Mouse (Mus musculus) T-cell, adult 2 months (primary cell): ENCODE results near the gene Hs3st2.
"Not testable (repeated sequence)": the region's sequence is repeated elsewhere in the genome, so short reads cannot be mapped to it uniquely, and the experiment has no call there.

ENCODE experiments used
- DNase-seq: peaks from one replicate; pipeline ENCODE4 v3.0.0; 2022; ENCODE audit warnings: low spot score

Gene Hs3st2

DNA sequence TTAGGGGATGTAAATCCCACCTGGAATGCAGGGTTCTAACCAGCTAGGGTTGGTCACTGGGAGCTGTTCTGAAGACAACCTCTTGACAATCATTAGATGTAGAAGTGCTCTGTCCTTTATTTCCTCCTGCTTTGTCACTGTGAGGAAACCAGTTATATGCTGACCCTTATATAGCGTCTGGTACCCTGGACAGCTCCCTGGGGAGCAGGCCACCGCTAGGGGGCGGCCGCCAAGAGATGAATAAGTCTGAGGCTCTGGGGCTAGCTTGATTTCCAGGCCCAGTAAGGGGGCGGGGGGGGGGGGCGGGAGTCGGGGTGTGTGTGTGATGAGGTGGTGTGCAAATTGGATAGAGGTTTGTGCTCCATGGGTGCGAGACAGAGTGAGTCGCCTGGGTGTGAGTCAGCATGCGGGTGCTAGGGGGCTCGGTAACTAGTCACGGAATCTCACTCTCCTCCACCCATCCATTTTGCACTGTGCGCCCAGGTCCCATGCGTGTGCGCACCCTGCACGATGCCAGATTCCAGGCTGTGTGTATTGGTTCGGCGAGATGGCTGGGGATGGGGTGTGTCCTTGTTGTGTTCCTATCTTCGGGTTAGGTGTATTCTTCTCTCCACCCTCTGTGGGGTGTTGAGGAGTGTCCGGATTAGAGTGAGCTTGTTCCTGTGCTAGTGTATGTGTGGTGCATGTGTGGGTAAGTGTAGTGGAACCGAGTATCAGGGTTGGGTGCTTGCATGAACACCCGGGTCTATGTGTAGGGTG is at the start of gene Hs3st2:
Gene Hs3st2 (plus strand): TSS at position 635 of the 759 bp plus-strand sequence.
- no peak for DNase-seq

DNA sequence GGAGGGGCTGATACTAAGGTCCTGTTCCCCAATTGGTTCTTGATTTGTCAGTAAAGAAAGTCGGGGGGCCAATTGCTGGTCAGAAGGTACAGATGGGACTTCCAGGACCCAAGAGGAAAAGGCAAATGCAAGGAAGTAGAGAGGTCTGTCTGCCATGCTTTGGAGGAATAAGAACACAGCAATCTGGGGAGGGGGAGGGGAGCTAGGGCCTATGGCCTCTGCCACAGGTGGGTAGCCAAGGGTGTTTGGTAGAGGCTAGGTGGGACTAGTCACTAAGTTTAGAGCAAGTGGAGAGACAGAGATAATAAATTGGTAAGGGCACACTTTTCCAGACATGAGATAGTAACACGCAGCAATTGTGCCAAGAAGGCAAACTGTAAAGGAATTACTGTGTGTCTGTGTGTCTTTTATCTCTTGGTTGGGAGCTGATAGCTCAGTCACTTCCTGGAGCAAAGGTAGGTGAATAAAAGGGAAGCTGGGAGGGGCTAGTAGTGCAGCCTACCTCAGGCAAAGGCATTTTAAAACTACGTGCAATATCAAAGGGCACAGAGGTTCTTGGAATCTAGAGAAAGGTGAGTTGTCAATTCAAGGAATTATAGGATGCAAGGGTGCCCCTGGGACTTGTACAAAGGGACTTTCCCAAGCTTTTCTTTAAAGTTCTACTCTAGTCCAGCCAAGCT is 43.2 kb upstream of the Hs3st2 start:
- DNase-seq: no peak

DNA sequence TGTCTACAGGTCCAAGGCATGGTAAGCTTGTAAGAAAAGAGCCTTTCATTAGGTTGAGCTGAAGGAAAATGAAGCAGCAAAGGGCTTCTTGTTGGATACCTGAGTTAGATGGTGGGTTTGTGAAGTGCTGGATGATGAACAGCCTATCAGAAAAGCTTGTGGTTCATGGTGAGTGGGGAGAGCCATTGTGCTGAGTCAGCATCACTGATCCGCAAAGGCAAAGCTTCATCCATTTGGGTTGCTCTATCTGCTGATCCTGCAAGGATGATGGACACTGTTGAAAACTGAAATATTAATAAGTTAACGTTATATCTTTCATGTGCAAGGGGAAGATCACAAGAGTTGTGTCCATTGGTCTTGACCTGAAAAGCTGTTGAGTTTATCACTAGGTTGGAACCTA is 40.0 kb upstream of the Hs3st2 start:
- no peak for DNase-seq

DNA sequence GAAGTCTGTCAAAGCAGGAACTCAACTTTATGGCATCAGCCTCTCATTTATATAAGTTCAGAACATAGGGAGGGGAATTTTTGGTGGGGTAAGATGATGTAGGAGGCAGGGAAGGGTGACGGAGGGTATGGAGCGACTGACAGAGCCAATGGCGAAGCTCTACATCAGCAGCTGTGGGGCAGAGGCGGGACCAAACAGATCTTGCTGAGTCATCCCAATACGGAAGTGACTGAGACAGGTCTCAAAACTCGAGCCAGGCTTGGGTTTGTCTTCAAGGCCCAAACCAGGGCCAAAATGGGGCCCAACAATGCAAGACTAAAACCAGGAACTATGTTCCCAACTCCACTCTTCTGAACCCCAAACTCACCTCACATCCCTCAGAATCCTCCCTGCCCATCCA is 30.2 kb upstream of the Hs3st2 start:
- not testable (repeated sequence) for DNase-seq

DNA sequence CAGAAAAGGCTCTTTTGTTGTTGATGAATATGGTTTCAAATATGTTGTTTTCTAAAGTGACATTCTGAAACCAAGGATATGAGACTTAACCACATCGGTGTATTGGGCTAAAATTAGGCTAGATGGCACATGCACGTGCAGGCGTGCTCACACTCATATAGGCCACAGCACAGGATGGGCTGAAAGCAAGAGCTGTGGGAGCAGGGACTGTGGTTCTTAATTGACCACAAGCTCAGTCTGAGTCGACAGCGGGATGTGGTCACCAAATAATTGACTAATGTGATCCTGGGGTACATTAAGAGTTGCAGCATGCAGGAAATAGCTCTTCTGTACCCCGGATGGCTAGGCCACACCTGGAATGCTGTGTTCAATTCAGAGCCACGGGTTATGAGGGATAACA is 26.1 kb upstream of the Hs3st2 start:
- DNase-seq: no peak

DNA sequence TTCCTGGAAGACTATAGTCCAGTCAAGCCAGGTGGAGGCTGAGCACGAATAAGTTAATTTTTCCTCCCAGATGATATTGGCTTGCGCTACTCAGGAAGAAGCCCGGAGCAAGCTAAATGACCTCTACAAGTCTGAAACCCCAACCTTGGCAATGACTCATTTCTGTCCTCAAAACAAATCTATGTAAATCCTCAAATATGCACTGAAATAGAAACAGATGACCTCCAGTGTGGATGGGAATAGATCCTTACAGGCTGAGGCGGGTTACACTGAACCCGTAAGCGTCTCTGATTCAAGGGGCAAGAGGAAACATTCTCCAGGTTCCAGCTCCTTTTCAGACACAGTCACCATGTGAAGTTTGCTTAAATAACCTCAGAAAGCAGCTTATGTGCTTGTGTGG is 24.5 kb upstream of the Hs3st2 start:
- no peak for DNase-seq

DNA sequence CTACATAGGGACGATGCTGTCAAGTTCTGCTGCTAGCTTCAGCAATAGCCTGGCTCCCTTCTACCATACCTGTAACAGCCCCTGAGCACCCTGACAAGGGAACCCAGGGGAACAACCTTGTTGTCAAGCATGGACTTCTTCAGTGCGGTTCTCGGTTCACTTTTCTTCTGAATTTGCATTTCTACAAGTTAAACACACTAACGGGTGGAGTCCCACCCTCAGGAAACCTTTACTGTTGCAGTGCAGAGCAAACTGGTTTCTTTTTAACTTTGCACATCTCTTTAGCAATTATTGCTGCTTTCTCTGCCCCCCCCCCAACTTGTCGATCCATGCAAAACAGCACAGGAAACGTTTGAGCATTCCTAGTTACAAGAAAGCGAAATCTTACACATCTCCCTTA is 19.7 kb upstream of the Hs3st2 start:
- no peak for DNase-seq

DNA sequence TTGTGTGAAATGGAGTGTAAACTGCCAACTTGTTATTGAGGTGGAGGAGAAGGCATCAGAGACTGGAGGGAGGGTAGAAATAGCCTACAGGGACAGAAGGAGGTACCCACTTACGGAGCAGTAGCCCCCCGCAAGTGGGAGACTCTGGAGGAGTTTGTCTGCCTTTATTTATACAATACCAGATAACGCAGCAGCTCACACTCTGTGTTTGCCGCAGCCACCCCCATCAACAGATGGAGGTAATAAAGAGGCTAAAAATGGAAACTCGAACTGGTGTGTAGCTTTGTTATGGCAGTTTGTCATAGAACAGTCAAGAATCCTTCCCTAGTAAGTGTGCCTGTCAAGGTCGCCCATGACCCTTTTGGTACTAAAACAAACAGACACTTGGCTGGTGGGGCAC is 16.2 kb upstream of the Hs3st2 start:
- no peak for DNase-seq

DNA sequence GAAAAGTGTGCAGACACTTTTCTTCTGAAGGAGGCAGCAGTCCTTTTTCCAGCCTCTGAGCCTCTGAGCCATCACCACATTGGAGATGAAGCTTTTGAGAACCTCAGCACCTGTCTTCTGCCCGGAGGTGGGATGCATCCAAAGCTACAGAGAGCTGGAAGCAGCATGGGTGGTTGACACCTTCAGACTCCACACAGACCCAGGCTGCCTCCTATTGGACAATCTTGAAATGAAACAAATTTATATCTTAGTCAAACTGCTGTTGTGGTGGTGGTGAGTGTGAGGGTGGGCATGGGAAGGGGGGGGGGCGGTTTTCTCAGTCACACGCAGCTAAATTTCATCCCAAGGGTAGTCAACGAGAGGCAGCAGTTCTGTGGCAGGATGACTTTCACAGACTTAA is 12.7 kb upstream of the Hs3st2 start:
- no peak for DNase-seq

DNA sequence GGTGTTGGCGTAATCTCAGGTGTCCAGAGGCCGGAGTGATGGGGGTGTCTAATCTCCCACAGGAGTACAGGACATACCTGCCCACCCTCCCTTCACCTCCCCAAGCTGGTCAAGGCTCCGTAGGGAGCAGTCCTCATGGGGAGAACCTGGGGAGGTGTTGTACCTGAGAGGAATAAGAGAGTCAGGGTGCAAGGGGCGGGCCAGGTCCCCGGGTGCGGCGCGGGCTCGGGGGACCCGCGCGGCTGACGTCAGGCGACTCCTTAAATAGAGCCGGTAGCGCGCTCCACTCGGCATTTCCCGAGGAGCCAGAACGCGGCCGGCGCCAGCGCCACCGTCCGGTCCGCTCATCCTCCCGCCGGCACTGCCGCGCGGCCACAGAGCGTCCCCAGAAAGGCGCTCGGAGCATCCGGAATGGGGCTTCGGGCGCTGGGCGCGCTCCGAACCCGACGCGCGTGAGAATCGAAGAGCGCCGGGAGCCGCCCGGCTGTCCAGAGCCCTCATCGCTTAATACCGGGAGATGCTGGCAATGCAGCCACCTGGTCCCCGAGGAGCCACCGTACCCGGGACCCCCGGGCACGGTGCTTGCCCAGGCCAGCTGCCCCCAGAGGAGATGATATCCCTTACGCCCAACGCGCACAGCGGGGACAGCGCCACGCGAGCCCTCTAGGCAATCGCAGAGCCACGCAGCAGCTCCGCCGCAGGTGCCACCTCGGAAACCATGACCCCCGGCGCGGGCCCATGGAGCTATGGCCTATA is 503 bp downstream of the Hs3st2 start:
- DNase-seq: no peak

DNA sequence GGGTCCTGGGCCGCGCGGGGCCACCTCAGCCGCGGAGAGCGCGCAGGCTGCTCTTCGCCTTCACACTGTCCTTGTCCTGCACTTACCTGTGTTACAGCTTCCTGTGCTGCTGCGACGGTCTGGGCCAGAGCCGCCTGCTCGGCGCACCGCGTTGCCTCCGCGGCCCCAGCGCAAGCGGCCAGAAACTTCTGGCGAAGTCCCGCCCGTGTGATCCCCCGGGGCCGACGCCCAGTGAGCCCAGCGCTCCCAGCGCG is 1.0 kb downstream of the Hs3st2 start:
- DNase-seq: no peak

DNA sequence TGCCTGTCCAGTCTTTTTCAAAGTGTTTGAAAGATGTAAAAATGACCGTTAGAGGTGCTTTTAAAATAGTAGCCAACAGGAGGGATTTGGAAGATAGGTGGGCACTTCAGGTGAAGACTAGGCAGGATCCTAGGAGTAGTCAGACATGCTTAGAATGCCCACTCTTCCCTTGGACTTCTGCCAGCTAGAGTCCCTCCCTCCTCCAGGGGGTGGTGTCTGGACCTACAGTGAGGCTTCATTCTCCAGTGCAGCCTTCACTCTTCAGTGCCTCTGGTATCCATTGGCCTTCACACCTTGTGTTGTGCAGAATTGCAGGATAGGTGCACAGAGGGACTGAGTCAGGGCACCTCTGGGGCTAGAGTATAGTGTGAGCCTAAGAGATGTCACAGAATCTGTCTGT is 2.2 kb downstream of the Hs3st2 start:
- DNase-seq: no peak

DNA sequence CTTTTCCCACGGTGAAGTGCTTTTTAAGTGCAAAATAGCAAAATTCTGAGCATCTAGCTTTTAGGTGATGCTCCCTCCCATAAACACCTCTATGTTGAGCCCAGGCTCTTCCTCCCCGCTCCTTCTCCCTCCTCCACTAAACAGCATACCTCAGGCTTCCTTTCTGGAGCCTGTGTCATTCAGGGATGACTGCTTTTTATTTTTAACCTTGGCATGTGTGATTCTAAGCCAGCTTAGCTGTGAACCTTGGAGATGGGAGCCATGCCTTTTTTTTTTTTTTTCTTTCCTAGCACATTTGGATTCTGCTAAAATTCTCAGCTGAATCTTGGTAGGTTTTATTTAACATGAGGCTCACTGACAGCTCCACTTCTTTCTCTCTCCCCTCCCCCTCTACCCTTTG is 3.2 kb downstream of the Hs3st2 start:
- no peak for DNase-seq

DNA sequence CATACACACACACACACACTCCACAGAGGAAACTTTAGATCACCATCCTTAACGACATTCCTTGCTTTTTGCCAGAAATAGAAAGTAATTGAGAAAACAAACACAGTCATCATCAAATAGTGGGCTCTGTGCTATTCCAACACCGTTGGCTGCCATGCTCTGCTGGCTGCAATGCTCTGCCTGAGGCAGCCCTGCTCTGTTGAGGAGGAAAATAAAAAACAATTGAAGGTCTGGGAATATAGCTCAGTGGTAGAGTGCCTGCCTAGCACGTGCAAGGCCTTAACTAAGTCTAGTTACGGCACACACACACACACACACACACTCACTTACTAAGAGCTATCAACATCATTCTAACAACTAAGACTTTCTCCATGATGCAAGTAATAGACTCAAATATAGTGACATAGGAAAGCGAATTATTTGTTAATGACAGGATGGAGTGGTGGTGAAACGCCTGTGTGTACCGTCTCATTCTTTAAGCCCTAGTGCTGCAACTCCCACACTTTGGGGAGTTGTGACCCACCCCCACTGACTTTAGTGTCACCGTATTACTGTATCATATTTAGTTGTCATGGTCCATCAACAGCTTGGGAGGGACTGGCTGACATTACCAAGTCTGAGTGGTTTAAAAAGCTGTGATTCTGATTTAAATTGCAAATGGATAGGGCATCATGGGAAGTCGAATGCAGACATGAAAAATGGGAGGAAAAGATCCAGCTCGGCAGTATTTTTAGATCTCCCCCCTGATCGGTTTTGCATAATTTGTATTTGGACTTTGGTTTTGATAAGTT is 19.3 kb downstream of the Hs3st2 start:
- no peak for DNase-seq

DNA sequence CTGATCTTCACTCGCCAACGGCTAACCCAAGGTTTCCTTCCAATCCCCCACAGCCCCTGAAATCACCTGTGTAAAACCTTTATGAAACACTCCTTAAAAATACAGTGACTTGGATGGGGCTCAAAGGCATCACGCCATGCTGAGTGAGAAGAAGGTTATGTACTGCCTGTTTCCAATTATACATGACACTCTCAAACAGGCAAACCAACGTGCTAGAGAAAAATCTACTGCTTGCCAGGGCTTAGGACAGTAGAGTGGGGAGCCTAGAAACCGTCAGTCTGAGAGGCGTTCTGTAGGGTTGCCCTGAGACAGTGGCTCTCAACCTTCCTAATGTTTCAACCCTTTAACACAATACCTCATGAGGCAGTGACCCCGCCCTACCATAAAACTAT is 19.8 kb downstream of the Hs3st2 start:
- no peak for DNase-seq

DNA sequence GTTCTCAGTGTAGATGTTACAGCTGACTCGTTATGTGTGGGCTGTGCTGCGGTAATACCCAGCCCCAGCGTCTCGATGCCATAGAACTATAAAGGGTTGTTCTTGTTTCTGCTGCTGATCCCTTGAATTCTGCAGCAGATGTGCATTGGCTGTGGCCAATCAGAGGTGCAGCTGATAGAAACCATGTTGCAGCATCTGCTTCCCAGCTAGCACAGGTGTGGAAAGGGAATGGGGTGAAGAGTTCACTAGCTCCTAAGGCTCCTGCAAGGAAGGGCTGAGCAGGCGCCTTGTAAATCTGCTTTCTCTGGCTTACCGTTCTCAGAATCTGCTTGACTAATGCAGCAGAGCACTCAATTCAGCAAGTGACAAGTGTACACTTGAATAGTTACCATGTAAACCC is 45.2 kb downstream of the Hs3st2 start:
- no peak for DNase-seq

DNA sequence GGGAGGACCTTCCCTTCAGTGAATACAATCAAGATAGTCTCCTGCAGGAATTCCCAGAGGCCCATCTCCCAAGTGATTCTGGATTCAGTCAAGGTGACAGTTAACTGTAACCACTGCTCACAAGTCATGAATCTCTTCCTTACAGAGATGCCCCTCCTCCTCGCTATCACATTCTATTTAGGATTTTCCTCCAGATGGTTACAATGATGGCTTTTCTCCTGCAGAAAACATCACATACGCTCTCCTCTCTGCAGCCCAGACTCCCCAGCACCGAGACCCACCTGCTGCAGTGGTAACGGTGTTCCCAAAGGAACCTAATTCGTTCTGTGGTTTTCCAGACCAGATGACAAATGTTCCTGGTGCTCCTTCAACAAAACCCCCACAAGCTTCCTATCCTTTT is 49.5 kb downstream of the Hs3st2 start:
- no peak for DNase-seq

DNA sequence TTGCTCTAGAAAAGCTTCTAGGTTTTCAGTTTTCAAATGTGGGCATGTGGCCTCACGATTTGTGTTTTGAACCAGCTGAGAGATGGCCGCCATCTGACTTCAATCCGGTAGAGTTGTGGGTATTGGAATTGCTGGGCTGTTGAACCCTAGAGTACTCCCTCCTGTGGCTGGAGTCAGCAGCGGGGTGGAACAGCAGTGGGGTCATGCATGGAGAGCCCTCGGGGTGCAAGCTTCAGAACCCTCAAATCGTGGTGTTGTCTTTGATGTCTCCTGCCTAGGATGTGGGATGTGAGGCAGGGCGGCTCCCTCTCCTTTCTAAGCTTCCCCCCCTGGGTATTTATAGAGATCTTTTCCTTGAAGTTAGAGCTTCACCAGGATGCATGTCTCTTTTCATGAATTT is 52.7 kb downstream of the Hs3st2 start:
- DNase-seq: no peak

DNA sequence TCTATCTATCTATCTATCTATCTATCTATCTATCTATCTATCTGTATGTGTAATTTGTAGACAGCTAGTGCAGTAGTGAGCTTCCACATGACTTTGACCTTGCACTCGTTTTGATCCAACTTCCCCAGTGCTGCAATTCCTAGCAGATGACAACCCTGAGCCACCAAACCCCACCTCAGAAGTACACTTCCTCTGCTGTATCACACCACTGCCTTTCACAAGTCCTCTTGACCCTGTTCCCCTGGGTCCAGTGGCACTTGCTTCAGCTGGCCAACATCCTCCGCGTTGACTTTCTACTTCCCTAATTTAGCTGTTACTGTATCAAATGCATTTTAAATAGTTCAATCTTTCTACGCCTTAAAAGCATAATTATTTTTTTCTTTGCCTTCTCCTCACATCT is 54.6 kb downstream of the Hs3st2 start:
- no peak for DNase-seq

DNA sequence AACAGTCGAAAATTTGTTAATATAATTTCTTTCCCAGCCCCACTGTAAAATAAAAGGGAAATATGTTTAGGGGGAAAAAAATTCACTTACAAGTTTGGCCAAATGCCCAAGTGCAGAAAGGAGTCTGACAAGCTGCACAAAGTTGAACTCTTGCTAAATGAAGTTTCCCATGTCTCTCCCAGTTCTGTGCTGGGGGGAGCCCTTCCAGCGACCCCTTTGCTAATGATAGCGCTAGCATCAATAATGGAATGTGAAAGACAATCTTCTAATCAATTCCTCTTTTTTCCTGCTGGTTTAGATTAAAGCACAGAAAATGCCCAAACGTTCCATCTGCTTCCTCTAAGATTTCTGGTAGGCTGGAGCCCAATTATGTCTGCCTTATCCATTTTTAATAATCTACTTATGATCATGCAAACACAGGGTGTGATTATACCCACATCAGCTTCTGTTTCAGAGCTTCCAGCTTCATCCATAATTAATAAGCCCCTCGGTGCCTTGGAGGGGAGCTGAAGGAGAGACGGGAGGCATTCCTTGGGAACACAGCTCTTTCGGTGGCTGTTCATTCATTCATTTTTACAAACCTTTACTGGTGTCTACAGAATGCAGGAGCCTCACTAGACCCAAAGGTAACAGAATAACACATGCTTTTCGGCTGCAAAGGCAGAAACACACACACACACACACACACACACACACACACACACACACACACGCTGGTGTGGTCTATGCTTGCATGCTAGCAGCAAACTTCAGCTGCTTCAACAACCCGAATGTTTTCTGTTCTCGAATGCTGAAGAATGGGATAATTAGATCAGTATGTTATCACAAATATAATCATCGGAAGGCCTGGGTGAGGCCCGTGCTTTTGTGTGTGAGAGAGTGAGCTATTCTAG is 59.5 kb downstream of the Hs3st2 start:
- no peak for DNase-seq

DNA sequence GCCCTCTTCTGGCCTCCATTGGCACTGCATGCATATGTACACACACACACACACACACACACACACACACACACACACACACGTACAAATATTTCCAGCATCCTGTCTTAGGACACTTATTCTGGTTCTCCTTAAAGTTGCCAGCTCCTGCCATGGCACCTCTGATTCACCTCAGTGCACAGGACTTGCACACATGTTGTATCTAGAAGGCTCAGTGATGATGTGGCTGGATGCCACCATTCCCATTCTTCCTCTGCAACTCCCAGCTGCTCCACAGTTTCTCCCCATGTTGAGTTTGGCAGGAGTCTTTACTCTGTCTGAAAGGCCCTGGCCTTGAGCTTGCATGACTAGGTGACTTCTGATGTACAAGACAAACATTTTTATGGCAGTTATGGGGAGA is 65.1 kb downstream of the Hs3st2 start:
- no peak for DNase-seq

DNA sequence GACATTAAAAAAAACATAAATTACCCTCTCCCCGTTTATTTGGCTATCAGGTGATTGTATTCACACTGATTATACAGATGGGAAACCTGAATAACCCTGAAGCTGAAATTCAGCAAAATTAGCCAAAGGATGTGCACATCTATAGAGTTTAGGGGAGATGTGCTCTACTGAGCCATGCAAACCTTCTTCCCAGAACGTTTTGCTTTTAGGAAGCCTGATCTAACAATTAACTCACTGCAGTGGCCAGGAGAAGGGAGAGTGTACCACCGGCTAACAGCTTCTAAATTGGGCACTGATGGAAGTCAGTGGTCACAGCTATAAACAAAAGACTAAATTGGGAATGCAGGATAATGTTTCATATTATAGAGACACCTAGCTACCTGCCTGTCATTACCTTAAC is 66.4 kb downstream of the Hs3st2 start:
- DNase-seq: no peak
